Mouse (Mus musculus) stomach, embryonic 15.5 days (tissue): ENCODE measurements at regions not wholly inside any gene's neighbourhood (a gene's known extent, or its start where the extent isn't known, plus 50 kb on each side); places are given as distances from the start of the nearest gene placed in this dataset.

Experiments
- ATAC-seq: fragments of 200-750 bp; cut with Nextera tagmentation; 2 replicates; pipeline ENCODE4 v1.8.0; 2017; ENCODE audit warnings: low read depth, moderate number of reproducible peaks, moderate TSS enrichment; ENCODE audit not compliant: insufficient read depth, low FRiP score
- H3K27ac ChIP-seq: fragments of 300-500 bp; sonication (generic); 2 replicates; pipeline ENCODE4 v1.5.1; 2015; ENCODE audit warnings: mild to moderate bottlenecking, inconsistent platforms
- H3K27me3 ChIP-seq: fragments of 300-500 bp; sonication (generic); replicated peaks from 2 replicates; pipeline ENCODE4 v1.6.1; 2015; ENCODE audit warnings: inconsistent platforms
- H3K36me3 ChIP-seq: fragments of 300-500 bp; sonication (generic); 2 replicates; pipeline ENCODE4 v1.6.1; 2015; ENCODE audit warnings: inconsistent platforms
- H3K4me1 ChIP-seq: fragments of 300-500 bp; sonication (generic); 2 replicates; pipeline ENCODE4 v1.6.1; 2015; ENCODE audit warnings: inconsistent platforms
- H3K4me2 ChIP-seq: fragments of 300-500 bp; sonication (generic); 2 replicates; pipeline ENCODE4 v1.6.1; 2015; ENCODE audit warnings: mild to moderate bottlenecking, inconsistent platforms
- H3K4me3 ChIP-seq: fragments of 300-500 bp; sonication (generic); replicated peaks from 2 replicates; pipeline ENCODE4 v1.5.1; 2015; ENCODE audit warnings: inconsistent platforms
- H3K9ac ChIP-seq: fragments of 300-500 bp; sonication (generic); 2 replicates; pipeline ENCODE4 v1.6.1; 2015; ENCODE audit warnings: inconsistent platforms
- H3K9me3 ChIP-seq: fragments of 300-500 bp; sonication (generic); 2 replicates; pipeline ENCODE4 v1.6.1; 2016; ENCODE audit warnings: inconsistent platforms
- WGBS: fragments of 180-500 bp; shearing (Covaris S2); methylation state at CpG from one replicate; pipeline ENCODE4 v1.1.7; 2015; 5-methylcytosine and 5-hydroxymethylcytosine counted together

GRCm38 (mm10) chr1:183905345-183906142, 107.6 kb upstream of the Dusp10 start:
- WGBS: 77% methylated on average over 11 of the region's 11 CpGs
- no peak overlapping the region for H3K4me2 ChIP-seq
- no peaks in the 10 kb centered on the region for H3K36me3 ChIP-seq
- no peak overlapping the region for H3K27ac ChIP-seq
- ATAC-seq: no peak
- H3K4me3 ChIP-seq: no peak overlapping the region
- H3K4me1 ChIP-seq: no peaks in the 10 kb centered on the region
- no peaks in the 10 kb centered on the region for H3K9me3 ChIP-seq
- H3K9ac ChIP-seq: no peak overlapping the region
- H3K27me3 ChIP-seq: no peaks in the 10 kb centered on the region

GRCm38 (mm10) chr1:183917656-183918055, 95.4 kb upstream of the Dusp10 start:
- no peak for ATAC-seq
- Histone ChIP-seq H3K4me2 (no peak overlapping the region), H3K27me3 (no peaks in the 10 kb centered on the region), H3K4me1 (no peaks in the 10 kb centered on the region), H3K9ac (no peak overlapping the region), H3K9me3 (no peaks in the 10 kb centered on the region), H3K4me3 (no peak overlapping the region), H3K36me3 (no peaks in the 10 kb centered on the region), H3K27ac (no peak overlapping the region)
- WGBS: 73% methylated on average over 3 of the region's 3 CpGs

GRCm38 (mm10) chr1:183921262-183921661, 91.8 kb upstream of the Dusp10 start:
- Histone ChIP-seq H3K36me3 (no peaks in the 10 kb centered on the region), H3K9me3 (no peaks in the 10 kb centered on the region), H3K27me3 (no peaks in the 10 kb centered on the region), H3K4me1 (no peaks in the 10 kb centered on the region), H3K27ac (no peak overlapping the region), H3K4me3 (no peak overlapping the region), H3K4me2 (no peak overlapping the region), H3K9ac (no peak overlapping the region)
- ATAC-seq: no peak
- 40% methylated on average over 2 of the region's 2 CpGs for WGBS

GRCm38 (mm10) chr1:183928539-183928938, 84.6 kb upstream of the Dusp10 start:
- H3K4me1 ChIP-seq: no peaks in the 10 kb centered on the region
- H3K36me3 ChIP-seq: no peaks in the 10 kb centered on the region
- no peak overlapping the region for H3K4me2 ChIP-seq
- H3K9ac ChIP-seq: no peak overlapping the region
- 76% methylated on average over 4 of the region's 4 CpGs for WGBS
- ATAC-seq: no peak
- H3K4me3 ChIP-seq: no peak overlapping the region
- H3K27ac ChIP-seq: no peak overlapping the region
- H3K27me3 ChIP-seq: no peaks in the 10 kb centered on the region
- H3K9me3 ChIP-seq: no peaks in the 10 kb centered on the region

GRCm38 (mm10) chr1:183930363-183930982, 82.6 kb upstream of the Dusp10 start:
- Histone ChIP-seq H3K4me3 (no peak overlapping the region), H3K4me2 (no peak overlapping the region), H3K27ac (no peak overlapping the region), H3K36me3 (no peaks in the 10 kb centered on the region), H3K9me3 (no peaks in the 10 kb centered on the region), H3K27me3 (no peaks in the 10 kb centered on the region), H3K4me1 (no peaks in the 10 kb centered on the region), H3K9ac (no peak overlapping the region)
- ATAC-seq: no peak
- 61% methylated on average over 4 of the region's 4 CpGs for WGBS

- no peaks in the 10 kb centered on the region for H3K4me1 ChIP-seq
- H3K36me3 ChIP-seq: no peaks in the 10 kb centered on the region
- WGBS: 61% methylated on average over 3 of the region's 3 CpGs
- ATAC-seq: no peak
- no peak overlapping the region for H3K4me3 ChIP-seq
- H3K4me2 ChIP-seq: no peak overlapping the region
- no peaks in the 10 kb centered on the region for H3K9me3 ChIP-seq
- H3K27me3 ChIP-seq: no peaks in the 10 kb centered on the region
- H3K27ac ChIP-seq: no peak overlapping the region
- no peak overlapping the region for H3K9ac ChIP-seq
Observed at GRCm38 (mm10) chr1:183931141-183931540, 82.0 kb upstream of the Dusp10 start.

- no peak overlapping the region for H3K27ac ChIP-seq
- no peaks in the 10 kb centered on the region for H3K9me3 ChIP-seq
- no peak for ATAC-seq
- H3K4me1 ChIP-seq: no peaks in the 10 kb centered on the region
- no peak overlapping the region for H3K9ac ChIP-seq
- H3K4me3 ChIP-seq: no peak overlapping the region
- H3K27me3 ChIP-seq: no peaks in the 10 kb centered on the region
- no peak overlapping the region for H3K4me2 ChIP-seq
- no peaks in the 10 kb centered on the region for H3K36me3 ChIP-seq
- 36% methylated on average over 2 of the region's 2 CpGs for WGBS
Observed at GRCm38 (mm10) chr1:183933845-183934244, 79.3 kb upstream of the Dusp10 start.

- ATAC-seq: no peak
- 87% methylated on average over 11 of the region's 11 CpGs for WGBS
Observed at GRCm38 (mm10) chr1:183937166-183937565, 75.9 kb upstream of the Dusp10 start.

GRCm38 (mm10) chr1:183938361-183938760, 74.7 kb upstream of the Dusp10 start:
- no peak overlapping the region for H3K9ac ChIP-seq
- ATAC-seq: no peak
- H3K27me3 ChIP-seq: no peaks in the 10 kb centered on the region
- H3K36me3 ChIP-seq: no peaks in the 10 kb centered on the region
- H3K4me1 ChIP-seq: no peaks in the 10 kb centered on the region
- no peak overlapping the region for H3K27ac ChIP-seq
- no peak overlapping the region for H3K4me2 ChIP-seq
- H3K9me3 ChIP-seq: no peaks in the 10 kb centered on the region
- 68% methylated on average over 6 of the region's 6 CpGs for WGBS
- no peak overlapping the region for H3K4me3 ChIP-seq

More at GRCm38 (mm10) chr1:183937166-183937565, 75.9 kb upstream of the Dusp10 start:
- Histone ChIP-seq H3K4me1 (no peaks in the 10 kb centered on the region), H3K9me3 (no peaks in the 10 kb centered on the region), H3K36me3 (no peaks in the 10 kb centered on the region), H3K27me3 (no peaks in the 10 kb centered on the region), H3K9ac (no peak overlapping the region), H3K4me3 (no peak overlapping the region), H3K27ac (no peak overlapping the region), H3K4me2 (no peak overlapping the region)

- Histone ChIP-seq H3K27ac (no peak overlapping the region), H3K4me3 (no peak overlapping the region), H3K27me3 (no peaks in the 10 kb centered on the region), H3K9me3 (no peaks in the 10 kb centered on the region), H3K9ac (no peak overlapping the region), H3K4me1 (no peaks in the 10 kb centered on the region), H3K4me2 (no peak overlapping the region), H3K36me3 (no peaks in the 10 kb centered on the region)
- 90% methylated on average over 2 of the region's 2 CpGs for WGBS
- no peak for ATAC-seq
Observed at GRCm38 (mm10) chr1:183940706-183941105, 72.4 kb upstream of the Dusp10 start.

- 87% methylated on average over 8 of the region's 8 CpGs for WGBS
Observed at GRCm38 (mm10) chr1:183946241-183946640, 66.9 kb upstream of the Dusp10 start.

GRCm38 (mm10) chr1:183947066-183947465, 66.0 kb upstream of the Dusp10 start:
- Histone ChIP-seq H3K9me3 (no peaks in the 10 kb centered on the region), H3K4me3 (no peak overlapping the region), H3K27me3 (no peaks in the 10 kb centered on the region), H3K27ac (no peak overlapping the region), H3K4me2 (no peak overlapping the region; the same call in 1 of the 2 replicates), H3K9ac (no peak overlapping the region), H3K36me3 (no peaks in the 10 kb centered on the region), H3K4me1 (no peaks in the 10 kb centered on the region)
- WGBS: 56% methylated on average over 5 of the region's 5 CpGs
- ATAC-seq: no peak

More at GRCm38 (mm10) chr1:183946241-183946640, 66.9 kb upstream of the Dusp10 start:
- H3K27ac ChIP-seq: no peak overlapping the region
- ATAC-seq: no peak
- H3K4me1 ChIP-seq: no peaks in the 10 kb centered on the region
- no peak overlapping the region for H3K4me2 ChIP-seq
- H3K36me3 ChIP-seq: no peaks in the 10 kb centered on the region
- no peak overlapping the region for H3K9ac ChIP-seq
- H3K4me3 ChIP-seq: no peak overlapping the region
- H3K27me3 ChIP-seq: no peaks in the 10 kb centered on the region
- no peaks in the 10 kb centered on the region for H3K9me3 ChIP-seq
